Mouse (Mus musculus): ENCODE data around the gene Slc10a6.

- TF ChIP-seq MAFK (IDR thresholded peaks at IDR 0.05; ENCODE audit: insufficient read depth, low read depth, low read length) = no peak
- no peak for TF ChIP-seq ZC3H11A (IDR thresholded peaks at IDR 0.05; ENCODE audit: borderline replicate concordance, low read depth, low read length)
- no peak for TF ChIP-seq CHD2 (IDR thresholded peaks at IDR 0.05; ENCODE audit: low read depth, low read length)
- no peak for TF ChIP-seq HCFC1 (IDR thresholded peaks at IDR 0.05; ENCODE audit: borderline replicate concordance, insufficient read depth, low read length)
Observed at GRCm38 (mm10) chr5:103596467-103597146, 32.6 kb downstream of the Slc10a6 start.

All from ES-E14 (cell line).